Mouse (Mus musculus): ENCODE results near the gene Clmp. TPM values are rescaled to one million over a fixed set of nuclear protein-coding genes. Genes with fewer than 3 reads are reported as not detected.

Gene Clmp
- polyA plus RNA-seq, 1 experiment, result 3.8 TPM

DNA sequence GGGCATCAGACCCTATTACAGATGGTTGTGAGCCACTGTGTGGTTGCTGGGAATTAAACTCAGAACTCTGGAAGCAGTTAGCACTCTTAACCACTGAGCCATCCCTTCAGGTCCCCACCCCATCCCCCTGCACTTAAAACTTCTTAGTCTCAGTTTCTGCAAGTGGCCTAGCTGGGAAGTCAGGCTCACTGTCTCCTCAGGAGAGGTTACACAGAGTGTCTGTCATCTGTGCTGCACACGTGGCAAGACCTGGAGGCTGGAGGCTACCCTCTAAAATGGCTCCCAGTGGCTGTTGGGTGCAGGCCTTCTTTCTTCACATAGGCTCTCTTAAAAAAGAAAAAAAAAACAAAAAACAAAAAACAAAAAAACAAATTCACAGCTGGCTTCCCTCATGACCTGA, 90.3 kb downstream of the Clmp start:
- no peak for TF ChIP-seq CEBPB (IDR thresholded peaks at IDR 0.05; ENCODE audit: insufficient read depth, poor library complexity, severe bottlenecking)
- no peaks in the 10 kb centered on the region for H3K36me3 ChIP-seq (ENCODE audit: control insufficient read depth, insufficient read depth)
- H3K79me2 ChIP-seq (ENCODE audit: control insufficient read depth, insufficient read depth), result no peaks in the 10 kb centered on the region
- H3K4me2 ChIP-seq (ENCODE audit: low read depth), result no peak overlapping the region
- no peaks in the 10 kb centered on the region for H3K27me3 ChIP-seq (ENCODE audit: control insufficient read depth, insufficient read depth, insufficient read length)
- H3ac ChIP-seq (ENCODE audit: control insufficient read depth, insufficient read length), result no peak overlapping the region
- no peak overlapping the region for H3K4me3 ChIP-seq

DNA sequence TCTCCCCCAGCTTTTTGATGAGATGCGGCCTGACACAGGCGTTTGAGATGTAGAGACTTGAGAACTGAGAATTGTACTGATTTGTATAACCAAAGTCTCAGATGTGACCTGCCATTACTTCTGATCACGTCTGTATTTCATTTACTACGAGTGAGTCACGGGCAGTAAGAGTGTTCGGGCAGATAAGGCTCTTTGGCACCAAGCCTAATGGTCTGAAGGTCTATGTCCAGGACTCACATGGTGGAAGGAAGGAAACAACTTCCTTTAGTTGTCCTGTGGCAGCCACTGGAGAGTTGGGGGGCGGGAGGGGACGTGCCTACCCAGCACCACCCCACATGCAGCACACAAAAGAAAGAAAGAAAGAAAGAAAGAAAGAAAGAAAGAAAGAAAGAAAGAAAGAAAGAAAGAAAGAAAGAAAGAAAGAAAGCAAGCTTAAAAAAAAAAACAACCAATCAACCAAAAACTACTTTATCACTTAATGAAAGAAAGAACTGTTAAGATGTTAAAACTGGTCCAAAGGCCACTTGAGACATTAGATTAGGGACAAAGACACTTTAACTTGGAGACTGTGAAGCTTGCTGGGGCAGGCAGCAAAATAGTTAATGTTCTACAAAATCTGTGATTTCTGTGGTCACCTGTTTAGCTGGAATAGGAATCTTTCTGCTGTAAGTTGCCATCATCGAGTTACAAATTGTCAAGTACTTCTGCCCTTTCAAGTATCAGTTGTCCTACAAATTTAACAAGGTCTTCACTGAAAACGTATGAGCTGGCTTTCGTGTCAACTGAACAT, 90.9 kb downstream of the Clmp start:
- H3K27me3 ChIP-seq (ENCODE audit: control insufficient read depth, insufficient read depth, insufficient read length), result no peaks in the 10 kb centered on the region
- H3K4me2 ChIP-seq (ENCODE audit: low read depth), result no peak overlapping the region
- H3K4me3 ChIP-seq, result no peak overlapping the region
- TF ChIP-seq E2F4 (IDR thresholded peaks at IDR 0.05; ENCODE audit: insufficient read depth), result no peak
- TF ChIP-seq CEBPB (IDR thresholded peaks at IDR 0.05; ENCODE audit: insufficient read depth, poor library complexity, severe bottlenecking), result no peak
- TF ChIP-seq USF1 (IDR thresholded peaks at IDR 0.05; ENCODE audit: low read depth), result no peak
- TF ChIP-seq TCF3 (IDR thresholded peaks at IDR 0.05; ENCODE audit: insufficient read length, low read depth), result no peak
- TF ChIP-seq POLR2AphosphoS2 (IDR thresholded peaks at IDR 0.05; ENCODE audit: insufficient read length, low read depth), result no peak
- no peak for TF ChIP-seq TCF12 (IDR thresholded peaks at IDR 0.05; ENCODE audit: insufficient read depth, poor library complexity, severe bottlenecking)
- TF ChIP-seq POLR2A (IDR thresholded peaks at IDR 0.05; ENCODE audit: insufficient read length, low read depth), result no peak
- no peak for TF ChIP-seq SRF (IDR thresholded peaks at IDR 0.05; ENCODE audit: control insufficient read depth, insufficient read length, low read depth)
- no peak for TF ChIP-seq MYOD1 (IDR thresholded peaks at IDR 0.05; ENCODE audit: control insufficient read depth in 1 of 3, insufficient read length in 2 of 3, low read depth in 2 of 3)
- TF ChIP-seq MAX (IDR thresholded peaks at IDR 0.05; ENCODE audit: low read depth), result no peak
- no peak for TF ChIP-seq MYOG (IDR thresholded peaks at IDR 0.05; ENCODE audit: control insufficient read depth in 1 of 3, insufficient read depth in 1 of 3, insufficient read length in 2 of 3, low read depth in 2 of 3)
- H3K79me2 ChIP-seq (ENCODE audit: control insufficient read depth, insufficient read depth), result no peaks in the 10 kb centered on the region
- H3K36me3 ChIP-seq (ENCODE audit: control insufficient read depth, insufficient read depth), result no peaks in the 10 kb centered on the region
- H3ac ChIP-seq (ENCODE audit: control insufficient read depth, insufficient read length), result no peak overlapping the region

DNA sequence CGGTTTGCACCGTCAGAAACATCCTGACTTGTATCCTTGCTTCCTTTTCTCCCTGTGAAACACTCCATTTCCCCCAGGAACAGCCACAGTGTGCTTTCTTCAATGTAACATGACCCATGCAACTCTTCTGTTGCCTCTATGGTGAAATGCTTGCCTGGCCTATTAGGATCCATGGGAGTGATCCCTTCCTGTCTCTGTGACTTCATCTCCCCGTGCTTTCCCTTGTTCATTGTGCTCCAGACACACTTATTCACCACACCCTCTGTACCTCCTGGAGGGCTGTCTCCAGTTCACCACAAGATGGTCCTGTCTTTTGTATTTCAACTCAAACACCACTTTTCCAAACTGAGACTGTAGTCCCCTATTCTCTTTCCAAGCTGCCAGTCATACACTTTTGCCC, 94.3 kb downstream of the Clmp start:
- TF ChIP-seq TCF3 (IDR thresholded peaks at IDR 0.05; ENCODE audit: insufficient read length, low read depth), result no peak
- no peak for TF ChIP-seq E2F4 (IDR thresholded peaks at IDR 0.05; ENCODE audit: insufficient read depth)
- no peak for TF ChIP-seq REST (IDR thresholded peaks at IDR 0.05; ENCODE audit: insufficient read depth, insufficient read length)
- TF ChIP-seq TCF12 (IDR thresholded peaks at IDR 0.05; ENCODE audit: insufficient read depth, poor library complexity, severe bottlenecking), result no peak
- TF ChIP-seq MAX (IDR thresholded peaks at IDR 0.05; ENCODE audit: low read depth), result no peak
- no peak for TF ChIP-seq POLR2A (IDR thresholded peaks at IDR 0.05; ENCODE audit: insufficient read length, low read depth)
- TF ChIP-seq SRF (IDR thresholded peaks at IDR 0.05; ENCODE audit: control insufficient read depth, insufficient read length, low read depth), result no peak
- TF ChIP-seq USF1 (IDR thresholded peaks at IDR 0.05; ENCODE audit: low read depth), result no peak
- no peak for TF ChIP-seq MYOG (IDR thresholded peaks at IDR 0.05; ENCODE audit: control insufficient read depth in 1 of 3, insufficient read depth in 1 of 3, insufficient read length in 2 of 3, low read depth in 2 of 3)
- no peak for TF ChIP-seq MYOD1 (IDR thresholded peaks at IDR 0.05; ENCODE audit: control insufficient read depth in 1 of 3, insufficient read length in 2 of 3, low read depth in 2 of 3)
- no peak for TF ChIP-seq CEBPB (IDR thresholded peaks at IDR 0.05; ENCODE audit: insufficient read depth, poor library complexity, severe bottlenecking)
- Histone ChIP-seq H3K79me2 (ENCODE audit: control insufficient read depth, insufficient read depth) (no peaks in the 10 kb centered on the region), H3K36me3 (ENCODE audit: control insufficient read depth, insufficient read depth) (no peaks in the 10 kb centered on the region), H3K27me3 (ENCODE audit: control insufficient read depth, insufficient read depth, insufficient read length) (no peaks in the 10 kb centered on the region), H3K4me2 (ENCODE audit: low read depth) (no peak overlapping the region), H3ac (ENCODE audit: control insufficient read depth, insufficient read length) (no peak overlapping the region), H3K4me3 (no peak overlapping the region)

DNA sequence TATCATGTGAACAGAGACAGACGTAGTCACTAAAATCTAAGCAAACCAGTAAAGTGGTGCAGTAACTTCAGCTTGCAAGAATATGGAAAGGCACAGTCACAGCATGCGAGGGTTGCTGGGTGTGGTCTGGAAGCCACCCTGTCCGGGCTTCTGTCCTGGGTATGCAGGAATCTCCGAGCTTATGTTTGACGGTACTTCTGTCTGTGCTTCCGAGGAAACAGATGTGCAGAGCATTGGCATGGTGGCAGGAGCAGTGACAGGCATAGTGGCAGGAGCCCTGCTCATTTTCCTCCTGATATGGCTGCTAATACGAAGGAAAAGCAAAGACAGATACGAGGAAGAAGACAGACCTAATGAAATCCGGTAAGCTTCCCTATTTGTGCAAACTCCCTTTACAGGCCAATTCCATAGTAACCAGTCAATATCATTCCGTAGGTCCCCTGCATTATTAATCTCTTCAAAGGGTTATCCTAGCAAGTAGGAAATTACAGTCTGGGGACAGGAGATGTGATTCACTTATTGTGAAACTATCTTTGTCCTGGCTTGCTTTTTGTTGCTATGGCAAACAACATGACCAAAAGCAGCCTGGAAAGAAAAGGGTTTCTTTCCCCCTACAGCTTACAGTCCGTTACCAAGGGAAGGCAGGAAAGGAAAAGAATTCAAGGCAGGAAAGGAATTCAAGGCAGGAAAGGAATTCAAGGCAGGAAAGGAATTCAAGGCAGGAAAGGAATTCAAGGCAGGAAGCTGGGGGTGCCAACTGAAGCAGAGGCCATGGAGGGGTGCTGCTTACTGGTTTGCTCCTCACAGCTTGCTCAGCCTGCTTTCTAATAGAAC, 95.3 kb downstream of the Clmp start:
- TF ChIP-seq POLR2A (IDR thresholded peaks at IDR 0.05; ENCODE audit: insufficient read length, low read depth) (no peak), MYOG (IDR thresholded peaks at IDR 0.05; ENCODE audit: control insufficient read depth in 1 of 3, insufficient read depth in 1 of 3, insufficient read length in 2 of 3, low read depth in 2 of 3) (no peak), MYOD1 (IDR thresholded peaks at IDR 0.05; ENCODE audit: control insufficient read depth in 1 of 3, insufficient read length in 2 of 3, low read depth in 2 of 3) (no peak), POLR2AphosphoS2 (IDR thresholded peaks at IDR 0.05; ENCODE audit: insufficient read length, low read depth) (no peak), MAX (IDR thresholded peaks at IDR 0.05; ENCODE audit: low read depth) (no peak), TCF12 (IDR thresholded peaks at IDR 0.05; ENCODE audit: insufficient read depth, poor library complexity, severe bottlenecking) (no peak), USF1 (IDR thresholded peaks at IDR 0.05; ENCODE audit: low read depth) (no peak), SRF (IDR thresholded peaks at IDR 0.05; ENCODE audit: control insufficient read depth, insufficient read length, low read depth) (no peak), E2F4 (IDR thresholded peaks at IDR 0.05; ENCODE audit: insufficient read depth) (no peak), TCF3 (IDR thresholded peaks at IDR 0.05; ENCODE audit: insufficient read length, low read depth) (no peak), REST (IDR thresholded peaks at IDR 0.05; ENCODE audit: insufficient read depth, insufficient read length) (no peak), CEBPB (IDR thresholded peaks at IDR 0.05; ENCODE audit: insufficient read depth, poor library complexity, severe bottlenecking) (no peak)
- Histone ChIP-seq H3K36me3 (ENCODE audit: control insufficient read depth, insufficient read depth) (no peaks in the 10 kb centered on the region), H3K27me3 (ENCODE audit: control insufficient read depth, insufficient read depth, insufficient read length) (no peaks in the 10 kb centered on the region), H3ac (ENCODE audit: control insufficient read depth, insufficient read length) (no peak overlapping the region), H3K79me2 (ENCODE audit: control insufficient read depth, insufficient read depth) (no peaks in the 10 kb centered on the region), H3K4me3 (no peak overlapping the region), H3K4me2 (ENCODE audit: low read depth) (no peak overlapping the region)

Data from myocyte (in vitro differentiated cells).